Mouse (Mus musculus) kidney, adult 2 months (tissue): ENCODE data around the gene Tmem184a. TPM values are rescaled to one million over a fixed set of nuclear protein-coding genes. Genes with fewer than 3 reads are reported as not detected.

Experiments used
- DNase-seq: peaks from one replicate; pipeline ENCODE4 v3.0.0; 2021
- H3K27ac ChIP-seq: fragments of 200-500 bp; 2 replicates; pipeline ENCODE4 v1.5.1; 2012; ENCODE audit warnings: low read depth, low read length, control low read depth, inconsistent platforms; ENCODE audit not compliant: insufficient read depth
- H3K27me3 ChIP-seq: fragments of 200-500 bp; replicated peaks from 2 replicates; pipeline ENCODE4 v1.6.1; 2012; ENCODE audit warnings: mild to moderate bottlenecking, moderate library complexity, low read length, inconsistent platforms; ENCODE audit not compliant: control insufficient read depth, insufficient read depth
- H3K36me3 ChIP-seq: fragments of 200-500 bp; 2 replicates; pipeline ENCODE4 v1.6.1; 2012; ENCODE audit warnings: mild to moderate bottlenecking, moderate library complexity, low read length, inconsistent platforms; ENCODE audit not compliant: control insufficient read depth, insufficient read depth
- H3K4me1 ChIP-seq: fragments of 200-500 bp; 2 replicates; pipeline ENCODE4 v1.6.1; 2011; ENCODE audit warnings: low read length; ENCODE audit not compliant: control insufficient read depth, insufficient read depth
- H3K4me3 ChIP-seq: fragments of 200-500 bp; 2 replicates; pipeline ENCODE4 v1.5.1; 2011; ENCODE audit warnings: mild to moderate bottlenecking, low read depth, low read length, control low read depth; ENCODE audit not compliant: insufficient read depth
- CTCF ChIP-seq: fragments of 200-500 bp; conservative IDR thresholded peaks from 2 replicates; pipeline ENCODE4 v1.5.1; 2011; ENCODE audit warnings: low read depth, mild to moderate bottlenecking, control low read depth, low read length, moderate library complexity, mixed read lengths; ENCODE audit not compliant: insufficient read depth, insufficient read length
- POLR2A ChIP-seq: fragments of 200-500 bp; IDR thresholded peaks from one replicate; pipeline ENCODE4 v1.6.1; 2011; ENCODE audit warnings: low read depth, low read length, control low read depth
- WGBS: fragments of 180-500 bp; shearing (Covaris S2); methylation state at CpG from one replicate; pipeline ENCODE4 v1.1.7; 2018; 5-methylcytosine and 5-hydroxymethylcytosine counted together
- polyA plus RNA-seq: library from polyadenylated mRNA; depleted of rRNA; stranded (reverse); fragments of >200 nt; gene quantifications from 2 replicates; pipeline ENCODE4 v1.2.3, GENCODE M21; 2012

The Tmem184a gene
- polyA plus RNA-seq, 1 experiment = 69.7 TPM

- WGBS = 41% methylated on average over 12 of the region's 12 CpGs
- H3K27ac ChIP-seq = no peak overlapping the region
- no peak overlapping the region for H3K4me3 ChIP-seq
- TF ChIP-seq POLR2A (no peak), CTCF (no peak)
- peaks cover 1% of the 10 kb centered on the region; the same call in 1 of the 2 replicates for H3K36me3 ChIP-seq
- no peak for DNase-seq
- H3K27me3 ChIP-seq = no peaks in the 10 kb centered on the region
- H3K4me1 ChIP-seq = peaks cover 7% of the 10 kb centered on the region
These were observed 2.0 kb upstream of the Tmem184a start for GRCm38 (mm10) chr5:139821466-139822459.

GRCm38 (mm10) chr5:139818801-139819200 is 916 bp downstream of the Tmem184a start:
- H3K4me1 ChIP-seq = no peaks in the 10 kb centered on the region
- H3K27ac ChIP-seq = no peak overlapping the region
- TF ChIP-seq CTCF (peak; percentile 66), POLR2A (no peak)
- H3K27me3 ChIP-seq = no peaks in the 10 kb centered on the region
- 50% methylated on average over 4 of the region's 4 CpGs for WGBS
- 0 out of 2 replicates have a peak, but pooled peaks cover 1% of the 10 kb centered on the region for H3K36me3 ChIP-seq
- no peak overlapping the region for H3K4me3 ChIP-seq
- DNase-seq = peak; percentile 64

- no peak for DNase-seq
- H3K27ac ChIP-seq = no peak overlapping the region
- TF ChIP-seq CTCF (no peak), POLR2A (no peak)
- WGBS = 91% methylated on average over 3 of the region's 3 CpGs
- H3K27me3 ChIP-seq = no peaks in the 10 kb centered on the region
- 0 out of 2 replicates have a peak, but pooled peaks cover under 1% of the 10 kb centered on the region for H3K36me3 ChIP-seq
- H3K4me3 ChIP-seq = no peak overlapping the region
- H3K4me1 ChIP-seq = no peaks in the 10 kb centered on the region
These were observed 1.7 kb downstream of the Tmem184a start for GRCm38 (mm10) chr5:139818056-139818455.

DNA sequence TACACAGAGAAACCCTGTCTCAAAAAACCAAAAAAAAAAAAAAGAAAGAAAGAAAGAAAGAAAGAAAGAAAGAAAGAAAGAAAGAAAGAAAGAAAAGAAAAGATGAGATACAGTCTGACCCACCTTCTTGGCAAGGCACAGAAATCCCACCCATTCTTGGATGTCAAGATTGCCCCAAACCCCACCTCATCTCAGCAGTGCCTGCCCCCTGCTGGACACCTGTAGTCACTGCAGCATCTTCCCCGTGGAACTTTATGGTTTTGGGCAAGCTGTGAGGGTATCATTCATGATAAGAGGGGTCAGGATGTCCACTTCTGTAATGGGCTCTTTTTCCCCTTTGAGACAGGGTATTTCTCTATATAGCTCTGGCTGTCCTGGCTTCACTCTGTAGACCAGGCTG is 2.4 kb downstream of the Tmem184a start:
- WGBS = 0% methylated on average over 1 of the region's 1 CpGs
- Histone ChIP-seq H3K4me3 (no peak overlapping the region), H3K36me3 (no peaks in the 10 kb centered on the region), H3K4me1 (no peaks in the 10 kb centered on the region), H3K27me3 (no peaks in the 10 kb centered on the region), H3K27ac (no peak overlapping the region)
- DNase-seq = no peak
- TF ChIP-seq POLR2A (no peak), CTCF (peak; percentile 81)

DNA sequence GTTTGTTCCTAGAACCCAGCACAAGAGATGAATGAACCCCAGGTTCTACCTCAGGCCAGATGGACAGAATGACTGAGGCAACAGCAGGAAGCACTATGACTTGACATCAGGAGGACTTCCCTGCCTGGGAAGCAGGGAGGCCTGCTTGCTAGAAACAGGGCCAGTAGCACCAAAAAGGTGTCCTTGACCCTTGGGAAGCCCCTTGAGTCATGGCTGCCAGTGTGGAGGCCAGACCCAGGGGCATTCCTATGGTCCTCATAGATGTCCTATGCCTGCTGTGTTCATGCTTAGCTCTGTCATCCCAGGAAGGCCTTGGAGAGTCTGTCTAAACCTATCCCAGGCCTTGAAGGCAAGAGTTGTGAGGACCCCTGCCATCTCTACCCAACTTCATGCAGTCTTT is 3.3 kb downstream of the Tmem184a start:
- DNase-seq = no peak
- no peaks in the 10 kb centered on the region for H3K36me3 ChIP-seq
- H3K4me1 ChIP-seq = 0 out of 2 replicates have a peak, but pooled peaks cover 5% of the 10 kb centered on the region
- no peak for TF ChIP-seq POLR2A
- TF ChIP-seq CTCF = no peak
- H3K27ac ChIP-seq = no peak overlapping the region
- no peak overlapping the region for H3K4me3 ChIP-seq
- H3K27me3 ChIP-seq = no peaks in the 10 kb centered on the region

DNA sequence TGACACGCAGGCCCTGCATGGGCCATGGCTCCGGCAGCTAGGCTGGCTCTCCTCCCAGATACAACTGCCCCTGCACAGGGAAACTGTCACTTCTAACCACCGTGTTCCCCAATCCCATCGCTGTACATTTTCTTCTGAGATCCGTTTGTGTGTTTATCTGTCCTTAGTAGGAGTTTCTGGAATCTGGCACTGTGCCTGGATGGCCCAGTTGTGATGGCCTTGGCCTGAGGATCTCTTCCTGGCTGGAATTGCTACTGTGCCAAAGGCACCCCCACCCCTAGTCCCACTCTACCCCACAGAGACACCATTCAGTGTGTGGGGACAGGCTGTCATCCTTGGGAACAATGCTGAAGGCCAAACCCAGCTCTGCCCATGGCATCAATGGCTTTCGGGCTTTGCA is 3.8 kb downstream of the Tmem184a start:
- no peak for DNase-seq
- 0 out of 2 replicates have a peak, but pooled peaks cover 5% of the 10 kb centered on the region for H3K4me1 ChIP-seq
- no peaks in the 10 kb centered on the region for H3K27me3 ChIP-seq
- H3K27ac ChIP-seq = no peak overlapping the region
- TF ChIP-seq POLR2A (no peak), CTCF (no peak)
- H3K4me3 ChIP-seq = no peak overlapping the region
- whole genome bisulfite sequencing = 73% methylated on average over 6 of the region's 6 CpGs
- no peaks in the 10 kb centered on the region for H3K36me3 ChIP-seq

- H3K36me3 ChIP-seq = no peaks in the 10 kb centered on the region
- DNase-seq = peak; percentile 95
- no peaks in the 10 kb centered on the region for H3K27me3 ChIP-seq
- peak overlapping the region; percentile 39 for H3K4me3 ChIP-seq
- 0 out of 2 replicates have a peak, but pooled peaks cover 5% of the 10 kb centered on the region for H3K4me1 ChIP-seq
- TF ChIP-seq CTCF (no peak), POLR2A (peak; percentile 60)
- H3K27ac ChIP-seq = peak overlapping the region; percentile 29
- 4% methylated on average over 13 of the region's 13 CpGs for WGBS
These were observed 5.7 kb downstream of the Tmem184a start for GRCm38 (mm10) chr5:139813963-139814381.

GRCm38 (mm10) chr5:139813126-139813490 is 6.6 kb downstream of the Tmem184a start:
- Histone ChIP-seq H3K27me3 (no peaks in the 10 kb centered on the region), H3K4me1 (0 out of 2 replicates have a peak, but pooled peaks cover 5% of the 10 kb centered on the region), H3K27ac (peak overlapping the region; percentile 24; the same call in 1 of the 2 replicates), H3K36me3 (no peaks in the 10 kb centered on the region), H3K4me3 (peak overlapping the region; percentile 39; the same call in 1 of the 2 replicates)
- no peak for DNase-seq
- TF ChIP-seq CTCF (no peak), POLR2A (no peak)
- WGBS = 42% methylated on average over 10 of the region's 10 CpGs
